Mouse (Mus musculus) erythroblast, adult 5-6 weeks (primary cell): ENCODE data around the gene Ripor1. TPM values are rescaled to one million over a fixed set of nuclear protein-coding genes. Genes with fewer than 3 reads are reported as not detected.

ENCODE experiments used
- ATAC-seq: replicated peaks from 2 replicates; pipeline ENCODE4 v1.8.0; 2016; ENCODE audit warnings: moderate number of reproducible peaks, mild to moderate bottlenecking, moderate TSS enrichment, inconsistent platforms; ENCODE audit not compliant: poor library complexity, low FRiP score, severe bottlenecking
- total RNA-seq, 2 experiments: library from RNA; stranded (forward) in 1 of 2; stranded (reverse) in 1 of 2; fragments of 150-400 nt in 1 of 2; fragments of 200-764, 138-1000 nt in 1 of 2; gene quantifications; 2 replicates each; pipeline versions ENCODE4 v1.2.3 to v1.2.4; 2015 to 2017; ENCODE audit warnings: low replicate concordance in 2 of 2

The Ripor1 gene
- total RNA-seq, 2 experiments from 2014 or later: 2.6 to 16.3 TPM

GRCm38 (mm10) chr8:105623118-105623517 lies 18.1 kb downstream of the Ripor1 start:
- no peak for ATAC-seq

GRCm38 (mm10) chr8:105623679-105624245 lies 18.7 kb downstream of the Ripor1 start:
- ATAC-seq: no peak

- no peak for ATAC-seq
These were observed 19.3 kb downstream of the Ripor1 start for GRCm38 (mm10) chr8:105624401-105624800.

DNA sequence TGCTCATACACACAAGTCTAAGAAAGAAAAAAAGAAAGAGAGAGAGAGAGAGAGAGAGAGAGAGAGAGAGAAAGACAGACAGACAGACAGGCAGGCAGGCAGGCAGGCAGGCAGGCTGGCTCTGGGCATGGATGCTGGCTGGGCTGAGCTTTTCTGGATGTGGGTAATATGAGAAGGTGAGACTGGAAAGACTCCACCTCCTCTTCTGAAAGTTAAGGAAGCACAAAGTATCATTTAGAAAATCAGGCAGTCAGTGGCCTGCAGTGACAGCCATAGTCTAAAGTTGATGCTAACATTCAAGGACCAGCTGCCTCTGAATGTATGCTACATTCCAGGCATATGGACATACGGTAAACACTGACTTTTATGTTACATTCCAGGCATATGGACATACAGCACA lies 19.8 kb downstream of the Ripor1 start:
- ATAC-seq: no peak

GRCm38 (mm10) chr8:105626086-105626485 lies 21.0 kb downstream of the Ripor1 start:
- no peak for ATAC-seq

DNA sequence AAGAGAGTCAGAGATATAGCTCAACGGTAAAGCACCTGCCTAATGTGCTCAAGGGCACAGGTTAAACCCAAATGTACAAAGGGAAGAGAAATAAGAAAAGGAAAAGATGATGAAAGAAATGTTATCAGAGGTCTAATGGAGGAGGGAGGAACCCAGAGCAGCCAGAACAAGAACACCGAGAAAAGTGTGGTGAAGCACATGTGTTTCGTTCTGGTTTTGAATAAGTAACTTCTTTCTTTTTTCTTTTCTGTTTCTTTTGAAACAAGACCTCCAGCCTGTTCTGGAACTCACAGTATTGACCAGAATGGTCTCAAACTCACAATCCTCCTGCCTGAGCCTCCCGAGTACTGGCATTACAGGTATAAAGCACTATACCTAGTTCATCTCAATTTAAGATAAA lies 24.3 kb downstream of the Ripor1 start:
- no peak for ATAC-seq

DNA sequence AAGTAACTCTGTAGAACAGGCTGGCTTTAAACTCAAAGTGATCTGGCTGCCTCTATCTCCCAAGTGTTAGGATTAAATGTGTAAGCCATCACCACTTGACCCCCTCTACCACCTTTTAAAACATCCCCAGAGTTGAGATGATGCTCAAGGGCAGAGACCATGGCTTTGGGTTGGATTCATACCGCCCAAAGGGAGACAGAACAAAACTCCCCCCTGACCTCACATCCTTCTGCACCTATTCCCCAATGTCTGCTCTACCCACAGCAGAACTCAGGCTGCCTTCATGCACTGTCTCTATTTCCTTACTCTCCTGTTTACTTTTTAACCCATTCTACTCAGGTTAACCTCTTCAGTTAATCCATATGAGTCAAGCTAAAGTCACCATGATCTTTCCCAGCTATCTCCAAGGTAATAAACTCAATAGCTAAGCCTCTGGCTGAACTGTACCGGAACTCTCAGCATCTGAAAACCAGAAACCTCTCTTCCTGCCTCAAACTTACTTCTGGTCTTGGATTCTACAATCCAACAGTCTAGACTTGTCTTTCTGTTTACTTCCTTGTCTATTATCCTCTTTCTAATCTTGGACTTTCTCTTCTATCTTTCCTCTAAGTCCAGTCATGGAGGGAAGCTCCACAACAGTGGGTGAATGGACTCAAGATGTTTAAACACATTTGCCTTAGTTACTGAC lies 29.9 kb downstream of the Ripor1 start:
- ATAC-seq: no peak

GRCm38 (mm10) chr8:105635481-105635880 lies 30.4 kb downstream of the Ripor1 start:
- ATAC-seq: no peak; the same call in 1 of the 2 replicates

GRCm38 (mm10) chr8:105636018-105636962 lies 31.2 kb downstream of the Ripor1 start, which contains the start of gene Ctcf:
Ctcf (plus strand) TSS chr8:105636568.
- peak; percentile 74 for ATAC-seq

DNA sequence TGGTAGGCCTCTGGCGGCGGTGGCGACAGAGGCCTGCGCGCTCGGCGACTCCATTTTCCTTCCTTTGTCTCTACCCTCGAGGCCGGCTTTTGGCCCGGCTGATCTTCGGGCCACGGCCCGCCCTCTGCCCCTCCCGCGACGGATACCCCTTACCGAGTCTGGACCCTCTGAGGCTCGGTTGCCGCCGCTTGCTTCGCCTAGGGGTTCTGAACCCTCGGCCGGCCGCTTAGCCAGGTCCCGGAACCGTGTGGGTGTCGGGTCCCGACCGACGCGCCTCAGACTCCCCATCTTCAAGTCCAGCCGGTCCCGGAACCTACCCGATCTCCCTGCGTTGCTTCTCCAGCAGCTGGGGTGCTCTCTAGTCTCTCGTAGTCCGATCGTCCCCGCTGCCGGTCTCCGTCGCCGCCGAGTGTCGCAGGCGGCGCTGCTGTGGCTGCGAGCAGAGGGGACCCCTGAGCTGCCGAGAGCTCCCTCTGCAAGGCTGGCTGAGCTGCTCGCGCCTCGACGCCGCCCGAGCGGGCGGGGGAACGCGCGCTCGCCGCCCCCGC lies 32.0 kb downstream of the Ripor1 start, which contains the start of gene Agrp:
Agrp (minus strand) TSS at position 431 of the 548 bp plus-strand sequence.
- ATAC-seq: peak; percentile 29

- peak; percentile 36; the same call in 1 of the 2 replicates for ATAC-seq
These were observed 32.6 kb downstream of the Ripor1 start for GRCm38 (mm10) chr8:105637601-105638041.

GRCm38 (mm10) chr8:105638510-105638909 lies 33.5 kb downstream of the Ripor1 start:
- ATAC-seq: no peak

DNA sequence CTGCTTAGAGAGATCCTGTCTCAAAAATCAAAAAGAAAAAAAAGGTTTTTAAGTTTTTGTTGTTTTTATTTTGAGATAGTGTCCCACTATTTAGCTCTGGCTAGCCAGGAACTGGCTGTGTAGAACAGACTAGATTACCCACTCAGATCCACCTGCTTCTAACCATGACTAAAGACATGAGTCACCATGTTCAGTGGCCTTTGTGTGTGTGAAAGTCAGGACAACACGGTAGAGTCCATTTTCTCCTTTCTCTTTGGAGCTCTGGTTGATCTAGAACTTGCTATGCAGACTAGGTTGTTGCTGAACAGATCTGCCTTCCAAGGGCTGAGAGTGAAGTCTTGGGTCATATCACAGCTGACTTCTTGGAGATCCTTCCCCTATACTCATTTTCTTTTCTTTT lies 34.8 kb downstream of the Ripor1 start:
- no peak for ATAC-seq

DNA sequence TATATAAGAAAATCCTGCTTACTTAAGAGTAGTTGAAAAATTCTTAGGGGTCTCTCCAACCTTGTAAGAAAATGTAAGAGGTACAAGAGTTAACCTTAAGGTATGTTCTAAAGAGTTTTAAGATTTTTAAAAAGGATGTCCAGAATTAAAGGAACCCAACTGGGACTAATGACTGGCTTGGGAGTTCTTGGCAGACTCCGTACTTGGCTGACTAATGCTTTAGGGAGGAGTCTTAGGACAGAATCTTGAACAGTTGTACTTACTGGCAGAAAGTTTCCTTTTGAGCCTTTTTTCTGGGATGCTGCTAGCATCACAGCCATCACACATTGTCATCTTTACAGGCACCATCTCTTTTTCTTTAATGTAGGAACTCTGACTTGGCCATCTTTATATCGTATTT lies 35.5 kb downstream of the Ripor1 start:
- no peak for ATAC-seq

DNA sequence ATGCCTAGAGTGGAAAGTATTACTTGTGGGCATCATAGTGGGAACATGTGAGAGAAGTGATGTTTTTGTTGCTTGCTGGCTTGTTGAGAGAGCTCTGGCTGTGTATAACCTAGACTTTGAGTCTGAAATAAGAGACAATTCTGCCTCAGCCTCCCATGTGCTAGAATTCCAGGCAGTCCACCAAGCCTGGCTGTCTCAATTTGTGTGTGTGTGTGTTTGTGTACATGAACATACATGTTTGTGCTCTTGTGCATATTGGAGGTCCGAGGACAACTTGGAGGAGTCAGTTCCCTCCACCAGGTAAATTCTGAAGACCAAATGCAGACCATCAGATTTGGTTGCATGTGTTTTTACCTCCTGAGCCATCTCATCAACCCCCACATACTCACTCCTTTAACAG lies 40.1 kb downstream of the Ripor1 start:
- no peak for ATAC-seq

DNA sequence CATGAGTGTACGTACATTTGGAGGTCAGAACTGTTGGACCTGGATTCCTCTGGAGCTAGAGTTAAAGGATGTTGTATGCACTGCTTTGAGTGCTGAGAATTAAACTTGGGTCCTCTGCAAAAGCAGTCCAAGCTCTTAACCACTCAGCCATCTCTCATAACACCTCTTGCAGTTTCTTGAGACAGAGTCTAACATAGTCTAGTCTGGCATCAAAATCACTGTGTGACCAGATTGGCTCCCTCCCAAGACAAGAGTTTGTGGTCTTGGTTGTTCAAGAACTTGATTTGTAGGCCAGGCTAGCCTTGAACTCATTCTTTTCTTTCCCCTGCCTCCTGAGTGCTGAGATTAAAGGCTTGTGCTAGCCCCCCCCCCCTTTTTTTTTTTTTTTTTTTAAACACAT lies 43.9 kb downstream of the Ripor1 start:
- no peak for ATAC-seq

DNA sequence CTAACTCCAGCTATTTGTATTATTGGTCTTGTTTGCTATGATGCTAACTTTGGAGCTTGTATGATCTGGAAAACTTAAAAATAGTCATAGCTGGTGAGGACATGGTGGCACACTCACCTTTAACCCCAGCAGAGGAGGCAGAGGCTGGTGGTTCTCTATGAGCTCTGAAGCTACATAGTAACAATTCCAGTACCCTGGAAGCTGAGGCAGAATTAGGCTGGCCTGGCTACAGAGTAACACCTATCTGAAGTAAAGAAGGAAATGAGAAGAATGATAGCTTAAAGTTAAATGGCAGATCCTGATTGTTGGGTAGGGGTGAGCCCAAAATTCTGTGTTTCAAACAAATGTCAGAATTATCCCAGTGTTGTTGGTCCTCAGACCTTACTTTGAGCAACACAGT lies 52.6 kb downstream of the Ripor1 start:
- ATAC-seq: no peak

- peak; percentile 74 for ATAC-seq
These were observed 56.1 kb downstream of the Ripor1 start for GRCm38 (mm10) chr8:105661167-105661566.
